Mouse (Mus musculus) neural tube, embryonic 12.5 days (tissue): ENCODE measurements around the gene Dsp. TPM values are rescaled to one million over a fixed set of nuclear protein-coding genes. Genes with fewer than 3 reads are reported as not detected.
A peak's percentile ranks its signal among the peaks of the same experiment; 100 is the strongest.

Experiments
- ATAC-seq: fragments of 200-750 bp; cut with Nextera tagmentation; 2 replicates; pipeline ENCODE4 v1.8.0; 2017; ENCODE audit warnings: low read depth, mild to moderate bottlenecking, moderate TSS enrichment, moderate library complexity; ENCODE audit not compliant: low FRiP score
- H3K27ac ChIP-seq: fragments of 300-500 bp; sonication (generic); 2 replicates; pipeline ENCODE4 v1.5.1; 2016
- H3K27me3 ChIP-seq: fragments of 300-500 bp; sonication (generic); replicated peaks from 2 replicates; pipeline ENCODE4 v1.6.1; 2016; ENCODE audit warnings: mild to moderate bottlenecking
- H3K36me3 ChIP-seq: fragments of 300-500 bp; sonication (generic); 2 replicates; pipeline ENCODE4 v1.6.1; 2016; ENCODE audit warnings: mild to moderate bottlenecking
- H3K4me1 ChIP-seq: fragments of 300-500 bp; sonication (generic); 2 replicates; pipeline ENCODE4 v1.6.1; 2016
- H3K4me2 ChIP-seq: fragments of 300-500 bp; sonication (generic); replicated peaks from 2 replicates; pipeline ENCODE4 v1.6.1; 2016; ENCODE audit warnings: mild to moderate bottlenecking
- H3K4me3 ChIP-seq: fragments of 300-500 bp; sonication (generic); 2 replicates; pipeline ENCODE4 v1.5.1; 2016
- H3K9ac ChIP-seq: fragments of 300-500 bp; sonication (generic); 2 replicates; pipeline ENCODE4 v1.6.1; 2016; ENCODE audit warnings: mild to moderate bottlenecking
- H3K9me3 ChIP-seq: fragments of 300-500 bp; sonication (generic); 2 replicates; pipeline ENCODE4 v1.6.1; 2016; ENCODE audit warnings: mild to moderate bottlenecking
- WGBS: fragments of 180-500 bp; shearing (Covaris S2); methylation state at CpG from one replicate; pipeline ENCODE4 v1.1.7; 2016; 5-methylcytosine and 5-hydroxymethylcytosine counted together
- polyA plus RNA-seq: library from polyadenylated mRNA; unstranded; fragments of >200 nt; fragmentation: Nextera tagmentation; extraction: Ambion mirVana; gene quantifications from 2 replicates; pipeline ENCODE4 v1.2.1, GENCODE M21; 2016

The Dsp gene
- 0.61 and 0.68 TPM in 2 replicates for polyA plus RNA-seq

- H3K9ac ChIP-seq = peak within 1 kb of the TSS; percentile 40; the same call in 1 of the 2 replicates
- under 1% methylated on average over 58 of the region's 58 CpGs for WGBS
- peaks cover 20% of the 10 kb centered on the region for H3K4me1 ChIP-seq
- no peak within 1 kb of the TSS for H3K27ac ChIP-seq
- H3K4me3 ChIP-seq = peak within 1 kb of the TSS; percentile 35
- H3K9me3 ChIP-seq = no peaks in the 10 kb centered on the region
- peaks cover 57% of the 10 kb centered on the region for H3K27me3 ChIP-seq
- peak; percentile 76 for ATAC-seq
- peak within 1 kb of the TSS; percentile 75 for H3K4me2 ChIP-seq
- H3K36me3 ChIP-seq = no peaks in the 10 kb centered on the region
Observed at GRCm38 (mm10) chr13:38151069-38151588, at the start of gene Dsp. TSS of gene Dsp (plus strand) at chr13:38151294.

DNA sequence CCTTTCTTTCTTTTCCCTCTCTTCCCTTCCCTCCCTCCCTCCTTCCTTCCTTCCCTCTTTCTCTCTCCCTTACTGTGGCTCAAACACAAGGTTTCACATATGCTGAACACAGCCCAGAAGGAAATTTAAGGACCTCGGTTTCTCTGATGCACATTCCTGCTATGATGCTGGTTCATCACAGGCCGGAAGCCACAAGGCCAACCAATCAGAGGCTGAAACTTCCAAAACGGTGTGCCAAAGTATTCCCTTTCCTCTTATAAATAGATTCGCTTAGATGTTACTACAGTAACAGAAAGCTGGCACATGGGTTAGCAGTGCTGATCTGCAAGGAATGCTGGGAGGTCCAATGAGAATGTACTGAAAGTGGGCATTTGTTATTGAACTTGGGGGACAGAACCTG lies 47.7 kb upstream of the Dsp start:
- H3K9me3 ChIP-seq = no peaks in the 10 kb centered on the region
- no peak for ATAC-seq
- 89% methylated on average over 4 of the region's 4 CpGs for WGBS

DNA sequence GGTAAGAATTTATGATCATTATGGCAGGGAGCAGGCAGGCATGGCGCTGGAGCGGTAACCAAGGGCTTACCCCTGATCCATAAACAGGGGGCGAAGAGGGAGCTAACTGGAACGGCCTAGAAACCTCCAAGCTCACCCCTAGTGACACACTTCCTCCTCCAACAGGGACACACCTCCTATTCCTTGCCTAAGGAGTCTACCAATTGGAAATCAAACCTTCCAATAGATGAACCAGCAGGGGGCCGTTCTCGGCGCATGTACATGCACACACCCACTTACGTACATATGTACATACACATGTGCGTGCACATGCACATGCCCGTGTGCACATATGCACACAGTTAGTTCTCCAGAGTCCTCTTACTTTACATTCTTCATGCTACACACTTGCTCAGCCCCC lies 46.6 kb upstream of the Dsp start:
- Histone ChIP-seq H3K9me3 (no peaks in the 10 kb centered on the region), H3K36me3 (no peaks in the 10 kb centered on the region), H3K27me3 (no peaks in the 10 kb centered on the region), H3K4me1 (no peaks in the 10 kb centered on the region), H3K27ac (no peak overlapping the region), H3K4me3 (no peak overlapping the region), H3K4me2 (no peak overlapping the region), H3K9ac (no peak overlapping the region)
- no peak for ATAC-seq
- WGBS = 88% methylated on average over 10 of the region's 10 CpGs

More for the DNA sequence above, 47.7 kb upstream of the Dsp start:
- Histone ChIP-seq H3K27ac (no peak overlapping the region), H3K4me1 (no peaks in the 10 kb centered on the region), H3K27me3 (no peaks in the 10 kb centered on the region), H3K4me3 (no peak overlapping the region), H3K36me3 (no peaks in the 10 kb centered on the region), H3K9ac (no peak overlapping the region), H3K4me2 (no peak overlapping the region)

GRCm38 (mm10) chr13:38109081-38109480 lies 42.0 kb upstream of the Dsp start:
- no peak overlapping the region for H3K9ac ChIP-seq
- H3K9me3 ChIP-seq = no peaks in the 10 kb centered on the region
- H3K27ac ChIP-seq = no peak overlapping the region
- WGBS = 49% methylated on average over 9 of the region's 9 CpGs
- H3K4me2 ChIP-seq = no peak overlapping the region
- ATAC-seq = no peak
- no peaks in the 10 kb centered on the region for H3K36me3 ChIP-seq
- H3K4me1 ChIP-seq = no peaks in the 10 kb centered on the region
- H3K27me3 ChIP-seq = no peaks in the 10 kb centered on the region
- no peak overlapping the region for H3K4me3 ChIP-seq

GRCm38 (mm10) chr13:38122321-38122720 lies 28.8 kb upstream of the Dsp start:
- Histone ChIP-seq H3K27ac (no peak overlapping the region), H3K4me1 (no peaks in the 10 kb centered on the region), H3K9ac (no peak overlapping the region), H3K36me3 (no peaks in the 10 kb centered on the region), H3K9me3 (no peaks in the 10 kb centered on the region), H3K27me3 (no peaks in the 10 kb centered on the region), H3K4me2 (no peak overlapping the region), H3K4me3 (no peak overlapping the region)
- 90% methylated on average over 9 of the region's 9 CpGs for WGBS
- ATAC-seq = no peak

DNA sequence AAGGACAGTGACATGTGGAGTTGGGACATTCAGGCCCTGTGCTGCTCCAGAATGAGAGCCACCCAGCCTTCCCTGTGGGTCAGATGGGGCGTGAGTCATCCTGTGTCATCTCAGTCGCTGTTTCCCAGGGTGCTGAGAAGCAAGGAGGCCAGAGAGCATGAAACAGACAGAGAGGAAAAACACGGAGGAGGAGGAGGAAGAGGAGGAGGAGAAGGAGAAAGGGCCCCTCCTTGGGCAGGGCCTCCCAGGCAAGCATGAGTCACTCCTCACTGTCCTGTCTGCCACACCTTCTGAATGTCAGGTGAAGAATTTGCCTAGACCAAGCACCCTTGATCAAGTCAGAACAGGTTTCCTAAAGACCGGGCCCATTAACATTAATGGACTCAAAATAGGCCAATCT lies 27.4 kb upstream of the Dsp start:
- H3K4me1 ChIP-seq = no peaks in the 10 kb centered on the region
- H3K4me3 ChIP-seq = no peak overlapping the region
- H3K27me3 ChIP-seq = no peaks in the 10 kb centered on the region
- H3K9ac ChIP-seq = no peak overlapping the region
- no peaks in the 10 kb centered on the region for H3K36me3 ChIP-seq
- 84% methylated on average over 4 of the region's 4 CpGs for WGBS
- no peaks in the 10 kb centered on the region for H3K9me3 ChIP-seq
- no peak overlapping the region for H3K4me2 ChIP-seq
- no peak for ATAC-seq
- no peak overlapping the region for H3K27ac ChIP-seq

GRCm38 (mm10) chr13:38127683-38128082 lies 23.4 kb upstream of the Dsp start:
- H3K9me3 ChIP-seq = no peaks in the 10 kb centered on the region
- H3K9ac ChIP-seq = no peak overlapping the region
- no peaks in the 10 kb centered on the region for H3K4me1 ChIP-seq
- no peak overlapping the region for H3K4me3 ChIP-seq
- no peak overlapping the region for H3K27ac ChIP-seq
- H3K27me3 ChIP-seq = no peaks in the 10 kb centered on the region
- H3K4me2 ChIP-seq = no peak overlapping the region
- no peak for ATAC-seq
- 81% methylated on average over 3 of the region's 3 CpGs for WGBS
- H3K36me3 ChIP-seq = no peaks in the 10 kb centered on the region

- no peak overlapping the region for H3K27ac ChIP-seq
- H3K4me1 ChIP-seq = no peaks in the 10 kb centered on the region
- H3K4me3 ChIP-seq = no peak overlapping the region
- 91% methylated on average over 3 of the region's 3 CpGs for WGBS
- no peaks in the 10 kb centered on the region for H3K9me3 ChIP-seq
- H3K9ac ChIP-seq = no peak overlapping the region
- no peak for ATAC-seq
- no peaks in the 10 kb centered on the region for H3K36me3 ChIP-seq
- no peak overlapping the region for H3K4me2 ChIP-seq
- H3K27me3 ChIP-seq = no peaks in the 10 kb centered on the region
Observed at GRCm38 (mm10) chr13:38128246-38128645, 22.8 kb upstream of the Dsp start.

- no peaks in the 10 kb centered on the region for H3K4me1 ChIP-seq
- H3K36me3 ChIP-seq = no peaks in the 10 kb centered on the region
- no peak overlapping the region for H3K4me2 ChIP-seq
- H3K9me3 ChIP-seq = no peaks in the 10 kb centered on the region
- no peak for ATAC-seq
- H3K27me3 ChIP-seq = no peaks in the 10 kb centered on the region
- H3K4me3 ChIP-seq = no peak overlapping the region
- 77% methylated on average over 2 of the region's 2 CpGs for WGBS
- no peak overlapping the region for H3K9ac ChIP-seq
- H3K27ac ChIP-seq = no peak overlapping the region
Observed at GRCm38 (mm10) chr13:38129492-38129891, 21.6 kb upstream of the Dsp start.

GRCm38 (mm10) chr13:38130116-38130515 lies 21.0 kb upstream of the Dsp start:
- Histone ChIP-seq H3K27me3 (no peaks in the 10 kb centered on the region), H3K27ac (no peak overlapping the region), H3K36me3 (no peaks in the 10 kb centered on the region), H3K9me3 (no peaks in the 10 kb centered on the region), H3K4me2 (no peak overlapping the region), H3K4me3 (no peak overlapping the region), H3K4me1 (no peaks in the 10 kb centered on the region), H3K9ac (no peak overlapping the region)
- ATAC-seq = no peak
- 82% methylated on average over 9 of the region's 9 CpGs for WGBS

- no peak overlapping the region for H3K4me3 ChIP-seq
- ATAC-seq = no peak
Observed at GRCm38 (mm10) chr13:38133016-38133528, 18.0 kb upstream of the Dsp start.

GRCm38 (mm10) chr13:38140521-38140920 lies 10.6 kb upstream of the Dsp start:
- Histone ChIP-seq H3K4me3 (no peak overlapping the region), H3K9me3 (no peaks in the 10 kb centered on the region), H3K9ac (no peak overlapping the region), H3K4me1 (no peaks in the 10 kb centered on the region), H3K27ac (no peak overlapping the region), H3K27me3 (no peaks in the 10 kb centered on the region), H3K36me3 (no peaks in the 10 kb centered on the region), H3K4me2 (no peak overlapping the region)
- WGBS = 71% methylated on average over 1 of the region's 1 CpGs
- no peak for ATAC-seq

More at GRCm38 (mm10) chr13:38133016-38133528, 18.0 kb upstream of the Dsp start:
- H3K4me1 ChIP-seq = no peaks in the 10 kb centered on the region
- H3K4me2 ChIP-seq = no peak overlapping the region
- H3K9ac ChIP-seq = no peak overlapping the region
- no peaks in the 10 kb centered on the region for H3K9me3 ChIP-seq
- H3K36me3 ChIP-seq = no peaks in the 10 kb centered on the region
- H3K27me3 ChIP-seq = no peaks in the 10 kb centered on the region
- 57% methylated on average over 7 of the region's 7 CpGs for WGBS
- no peak overlapping the region for H3K27ac ChIP-seq
